Mouse (Mus musculus): ENCODE results near the gene Trpm4. TPM values are rescaled to one million over a fixed set of nuclear protein-coding genes. Genes with fewer than 3 reads are reported as not detected.

The Trpm4 gene
- polyA plus RNA-seq, 1 experiment from 2014 or later, result 7.3 TPM

DNA sequence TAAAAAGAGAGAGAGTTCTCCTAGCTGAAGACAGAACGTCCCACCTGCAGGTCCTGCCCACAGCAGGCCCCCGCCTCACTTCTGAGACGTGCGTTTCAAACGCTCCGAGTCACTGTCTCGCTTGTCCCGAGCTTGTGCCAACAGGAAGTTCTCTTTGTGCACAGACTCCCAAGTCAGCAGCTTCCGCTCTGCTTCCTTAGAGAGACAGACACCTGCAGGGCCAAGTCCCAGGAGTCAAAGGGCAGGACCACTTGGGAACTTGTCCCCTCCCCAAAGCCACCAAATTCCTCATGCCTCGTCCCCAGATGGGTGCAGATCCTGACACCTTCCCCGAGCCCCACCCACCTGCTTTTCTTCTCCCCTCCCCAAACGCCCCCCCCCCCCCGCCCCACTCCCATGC lies 28.7 kb downstream of the Trpm4 start:
- peak overlapping the region; percentile 55 for H3K9ac ChIP-seq
- WGBS, result 18% methylated on average over 11 of the region's 13 CpGs
- no peak for ATAC-seq (ENCODE audit: low FRiP score)
- peak overlapping the region; percentile 23 for H3K4me3 ChIP-seq
- H3K27ac ChIP-seq, result no peak overlapping the region
- H3K27me3 ChIP-seq, result 0 out of 2 replicates have a peak, but pooled peaks cover 7% of the 10 kb centered on the region
- H3K36me3 ChIP-seq, result no peaks in the 10 kb centered on the region
- H3K4me1 ChIP-seq (replicated peaks), result peaks cover 34% of the 10 kb centered on the region
- no peaks in the 10 kb centered on the region for H3K9me3 ChIP-seq
- H3K4me2 ChIP-seq, result peak overlapping the region; percentile 49

DNA sequence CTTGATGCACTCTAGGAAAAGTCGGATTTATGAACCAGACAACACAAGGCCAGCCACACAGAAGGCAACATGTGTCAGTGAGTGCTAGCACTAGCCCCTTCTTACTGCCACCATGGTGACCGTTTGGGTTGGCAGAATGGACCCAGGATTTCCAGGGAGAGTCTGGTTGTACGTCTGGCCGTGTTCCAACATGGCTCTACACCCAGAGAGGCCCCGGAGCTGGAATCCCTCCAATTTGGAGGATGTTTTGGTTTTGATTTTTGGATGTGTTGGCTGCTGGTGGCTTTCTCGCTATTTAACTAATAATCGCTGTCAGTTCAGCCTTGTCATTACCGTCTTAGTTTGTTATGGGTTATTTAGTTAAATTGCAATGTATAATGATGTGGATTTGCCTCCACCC lies 31.0 kb downstream of the Trpm4 start:
- peaks cover 25% of the 10 kb centered on the region for H3K4me1 ChIP-seq (replicated peaks)
- 0 out of 2 replicates have a peak, but pooled peaks cover 7% of the 10 kb centered on the region for H3K27me3 ChIP-seq
- WGBS, result 67% methylated on average over 8 of the region's 8 CpGs
- H3K9me3 ChIP-seq, result no peaks in the 10 kb centered on the region
- no peak for ATAC-seq (ENCODE audit: low FRiP score)
- no peak overlapping the region for H3K27ac ChIP-seq
- H3K9ac ChIP-seq, result no peak overlapping the region
- no peak overlapping the region for H3K4me3 ChIP-seq
- no peak overlapping the region for H3K4me2 ChIP-seq
- H3K36me3 ChIP-seq, result no peaks in the 10 kb centered on the region

DNA sequence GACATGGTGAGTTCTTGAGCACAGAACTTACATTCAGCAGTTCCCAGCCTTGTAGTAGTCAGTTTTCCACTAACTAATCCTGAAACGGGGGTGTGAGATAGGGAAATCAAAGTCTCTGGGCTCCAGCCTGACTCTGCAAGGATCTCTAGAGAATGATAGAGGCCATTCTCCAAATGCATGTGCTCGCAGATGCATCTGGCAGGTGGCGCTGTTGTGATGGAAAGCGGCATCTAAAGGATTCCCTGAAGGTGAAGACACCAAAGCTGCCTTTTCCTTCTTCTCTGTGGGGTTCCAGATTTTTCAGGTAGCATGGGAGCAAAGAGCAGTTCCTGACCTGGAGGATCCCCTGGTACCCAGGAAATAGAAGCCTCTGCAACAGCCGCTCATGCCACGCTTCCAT lies 33.3 kb downstream of the Trpm4 start:
- peak overlapping the region; percentile 29; the same call in 1 of the 2 replicates for H3K9ac ChIP-seq
- peaks cover 25% of the 10 kb centered on the region for H3K4me1 ChIP-seq (replicated peaks)
- 18% methylated on average over 6 of the region's 6 CpGs for WGBS
- no peak overlapping the region for H3K27ac ChIP-seq
- H3K27me3 ChIP-seq, result 0 out of 2 replicates have a peak, but pooled peaks cover 5% of the 10 kb centered on the region
- H3K4me2 ChIP-seq, result 0 out of 2 replicates have a peak overlapping the region, but pooled peaks have one; percentile 9
- ATAC-seq (ENCODE audit: low FRiP score), result no peak
- no peak overlapping the region for H3K4me3 ChIP-seq
- H3K9me3 ChIP-seq, result no peaks in the 10 kb centered on the region
- no peaks in the 10 kb centered on the region for H3K36me3 ChIP-seq

DNA sequence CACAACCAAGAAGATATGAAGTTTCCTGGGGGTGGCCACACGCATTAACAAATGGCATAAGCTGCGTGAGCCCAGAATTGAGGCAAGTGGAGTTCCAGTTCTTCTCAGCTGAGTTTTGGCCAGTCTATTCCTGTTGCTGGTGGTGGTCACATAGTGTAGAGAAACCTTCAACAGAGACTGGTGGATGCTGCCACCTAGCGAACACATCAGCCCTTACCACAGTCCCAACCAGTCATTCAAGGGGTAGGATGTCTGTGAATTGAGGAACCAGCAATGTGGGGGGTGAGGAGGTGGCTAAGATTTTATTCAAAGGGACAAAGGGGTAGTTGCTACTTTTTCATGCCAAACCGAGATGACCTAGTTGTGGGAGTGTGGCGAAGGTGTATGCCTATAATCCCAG lies 33.8 kb downstream of the Trpm4 start:
- no peaks in the 10 kb centered on the region for H3K9me3 ChIP-seq
- H3K9ac ChIP-seq, result no peak overlapping the region
- H3K27ac ChIP-seq, result no peak overlapping the region
- H3K4me2 ChIP-seq, result no peak overlapping the region
- 17% methylated on average over 5 of the region's 5 CpGs for WGBS
- H3K27me3 ChIP-seq, result 0 out of 2 replicates have a peak, but pooled peaks cover 5% of the 10 kb centered on the region
- peak; percentile 86 for ATAC-seq (ENCODE audit: low FRiP score)
- H3K4me3 ChIP-seq, result no peak overlapping the region
- peaks cover 19% of the 10 kb centered on the region for H3K4me1 ChIP-seq (replicated peaks)
- no peaks in the 10 kb centered on the region for H3K36me3 ChIP-seq

DNA sequence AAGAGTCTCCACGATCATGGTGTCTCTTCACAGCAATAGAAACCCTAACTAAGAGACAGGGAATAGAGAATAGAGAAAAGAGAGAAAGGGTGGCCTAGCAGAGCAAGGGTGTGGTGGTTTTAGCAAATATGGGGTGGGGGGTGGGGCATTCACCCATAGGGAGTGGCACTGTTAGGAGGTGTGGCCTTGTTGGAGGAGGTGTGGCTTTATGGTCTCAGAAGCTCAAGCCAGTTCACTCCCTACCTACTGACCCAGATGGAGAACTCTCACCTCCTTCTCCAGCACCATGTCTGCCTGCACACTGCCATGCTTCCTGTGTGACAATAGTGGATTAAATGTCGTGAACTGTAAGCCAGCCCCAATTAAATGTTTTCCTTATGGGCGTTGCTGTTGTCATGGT lies 36.0 kb downstream of the Trpm4 start:
- Histone ChIP-seq H3K9me3 (no peaks in the 10 kb centered on the region), H3K4me2 (no peak overlapping the region), H3K36me3 (no peaks in the 10 kb centered on the region), H3K4me1 (replicated peaks) (peaks cover 9% of the 10 kb centered on the region; the same call in 1 of the 2 replicates), H3K4me3 (no peak overlapping the region), H3K27me3 (0 out of 2 replicates have a peak, but pooled peaks cover 5% of the 10 kb centered on the region), H3K9ac (no peak overlapping the region), H3K27ac (no peak overlapping the region)
- WGBS, result 71% methylated on average over 3 of the region's 3 CpGs
- ATAC-seq (ENCODE audit: low FRiP score), result no peak

DNA sequence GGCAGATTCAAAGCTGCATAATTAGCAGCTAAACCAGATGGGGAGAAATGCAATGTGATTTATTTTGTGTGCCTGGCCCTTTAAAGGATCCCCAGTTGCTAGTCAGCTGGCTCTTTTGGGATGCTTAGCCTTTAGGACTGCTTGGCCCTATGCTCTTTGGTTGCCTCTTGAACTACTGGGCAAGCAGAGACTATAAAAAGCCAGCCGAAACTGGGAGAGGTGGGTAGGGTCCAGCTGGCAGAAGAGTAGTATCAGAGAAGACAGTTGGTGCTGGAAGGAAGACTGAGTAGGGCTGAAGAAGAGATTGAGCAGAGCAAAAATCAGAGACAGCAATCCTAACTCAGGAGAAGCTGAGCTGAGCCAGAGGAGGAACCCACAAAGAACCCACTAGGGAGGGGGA lies 37.0 kb downstream of the Trpm4 start:
- Histone ChIP-seq H3K9ac (peak overlapping the region; percentile 46; the same call in 1 of the 2 replicates), H3K4me3 (no peak overlapping the region), H3K36me3 (no peaks in the 10 kb centered on the region), H3K27ac (no peak overlapping the region), H3K9me3 (no peaks in the 10 kb centered on the region), H3K4me1 (replicated peaks) (peaks cover 9% of the 10 kb centered on the region; the same call in 1 of the 2 replicates), H3K27me3 (0 out of 2 replicates have a peak, but pooled peaks cover 5% of the 10 kb centered on the region), H3K4me2 (no peak overlapping the region)
- 75% methylated on average over 1 of the region's 1 CpGs for WGBS
- ATAC-seq (ENCODE audit: low FRiP score), result no peak

DNA sequence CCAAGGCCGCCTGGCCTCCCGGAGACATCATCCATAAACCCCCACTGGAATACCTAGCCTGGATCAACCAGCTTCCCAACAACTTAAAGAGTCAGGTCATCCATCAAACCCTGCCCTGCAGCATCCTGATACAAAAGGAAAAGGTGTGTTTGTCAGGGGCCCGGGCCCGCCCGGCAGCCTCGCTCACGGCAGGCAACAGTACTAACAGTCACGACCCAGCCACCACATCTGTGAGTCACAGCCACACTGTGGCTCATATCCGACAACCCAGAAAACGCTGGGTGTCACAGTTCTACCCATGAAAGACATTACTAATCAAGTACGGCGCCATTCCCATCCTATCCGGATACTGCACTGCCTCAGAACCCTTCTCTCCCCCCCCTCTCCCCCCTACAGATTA lies 47.1 kb downstream of the Trpm4 start:
- no peak overlapping the region for H3K9ac ChIP-seq
- ATAC-seq (ENCODE audit: low FRiP score), result no peak
- H3K27me3 ChIP-seq, result no peaks in the 10 kb centered on the region

DNA sequence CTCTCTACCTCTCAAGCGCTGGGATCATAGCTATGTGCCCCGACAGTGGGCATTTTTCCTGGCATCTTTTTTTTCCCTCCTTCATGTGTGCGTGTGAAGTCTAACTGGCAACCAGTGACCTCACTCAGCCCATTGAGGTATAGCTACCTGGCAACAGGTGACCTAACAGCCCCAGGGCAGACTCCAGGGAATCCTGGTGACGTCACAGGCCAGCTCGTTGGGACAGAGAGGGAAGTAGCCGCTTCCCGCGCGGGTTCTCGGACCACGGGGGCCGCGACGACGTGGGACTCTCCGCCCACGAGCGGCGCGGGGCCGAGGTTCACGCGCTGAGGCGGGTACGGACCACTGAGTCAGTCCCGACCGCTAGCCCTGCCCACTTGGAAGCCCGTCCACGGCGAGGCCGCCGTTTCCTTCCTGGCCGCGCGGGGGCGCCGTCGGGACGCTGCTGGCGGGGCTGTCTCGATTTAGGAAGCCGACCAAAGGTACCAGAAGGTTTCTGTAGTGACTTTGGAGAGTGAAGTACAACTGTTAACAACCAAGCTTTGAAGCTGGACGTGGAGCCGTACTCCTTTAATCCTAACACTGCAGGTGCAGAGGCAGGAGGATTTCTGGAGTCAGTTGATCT lies 56.3 kb downstream of the Trpm4 start, which contains the start of gene Slc6a21:
Gene Slc6a21, plus strand, starts transcription at position 378 of the 625 bp plus-strand sequence.
- H3K9me3 ChIP-seq, result no peaks in the 10 kb centered on the region
- H3K4me3 ChIP-seq, result peak within 1 kb of the TSS; percentile 35
- H3K9ac ChIP-seq, result no peak within 1 kb of the TSS
- peaks cover 4% of the 10 kb centered on the region; the same call in 1 of the 2 replicates for H3K4me1 ChIP-seq (replicated peaks)
- 9% methylated on average over 40 of the region's 44 CpGs for WGBS
- H3K36me3 ChIP-seq, result no peaks in the 10 kb centered on the region
- H3K4me2 ChIP-seq, result peak within 1 kb of the TSS; percentile 50
- H3K27ac ChIP-seq, result no peak within 1 kb of the TSS
- no peak for ATAC-seq (ENCODE audit: low FRiP score)
- H3K27me3 ChIP-seq, result peaks cover 14% of the 10 kb centered on the region

More for the DNA sequence above, 47.1 kb downstream of the Trpm4 start:
- WGBS, result 86% methylated on average over 13 of the region's 13 CpGs
- no peak overlapping the region for H3K4me2 ChIP-seq
- H3K4me1 ChIP-seq (replicated peaks), result no peaks in the 10 kb centered on the region
- no peaks in the 10 kb centered on the region for H3K9me3 ChIP-seq
- H3K27ac ChIP-seq, result no peak overlapping the region
- no peak overlapping the region for H3K4me3 ChIP-seq
- no peaks in the 10 kb centered on the region for H3K36me3 ChIP-seq

DNA sequence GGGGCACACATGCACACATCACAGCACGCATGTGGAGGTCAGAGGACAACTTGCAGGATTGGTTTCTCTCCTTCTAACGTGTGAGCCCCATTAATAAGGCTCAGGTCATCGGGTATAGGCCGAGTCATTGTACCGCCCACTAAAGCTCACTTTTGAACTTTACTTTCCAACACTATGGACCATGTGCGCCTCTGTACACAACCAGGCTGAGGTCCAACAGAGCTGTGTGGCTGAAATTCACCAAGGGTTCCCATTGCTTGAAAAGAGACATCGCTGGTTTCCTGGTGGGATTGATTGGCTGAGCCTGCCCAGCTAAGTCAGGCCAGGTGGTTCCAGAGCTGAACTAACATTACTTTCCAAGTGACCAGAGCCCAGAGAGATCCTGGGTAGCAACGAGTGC lies 59.9 kb downstream of the Trpm4 start:
- H3K4me1 ChIP-seq (replicated peaks), result peaks cover 4% of the 10 kb centered on the region; the same call in 1 of the 2 replicates
- no peak overlapping the region for H3K27ac ChIP-seq
- ATAC-seq (ENCODE audit: low FRiP score), result no peak
- no peaks in the 10 kb centered on the region for H3K36me3 ChIP-seq
- 88% methylated on average over 8 of the region's 8 CpGs for WGBS
- H3K4me2 ChIP-seq, result no peak overlapping the region
- peaks cover 8% of the 10 kb centered on the region for H3K27me3 ChIP-seq
- H3K9ac ChIP-seq, result no peak overlapping the region
- no peaks in the 10 kb centered on the region for H3K9me3 ChIP-seq
- no peak overlapping the region for H3K4me3 ChIP-seq

DNA sequence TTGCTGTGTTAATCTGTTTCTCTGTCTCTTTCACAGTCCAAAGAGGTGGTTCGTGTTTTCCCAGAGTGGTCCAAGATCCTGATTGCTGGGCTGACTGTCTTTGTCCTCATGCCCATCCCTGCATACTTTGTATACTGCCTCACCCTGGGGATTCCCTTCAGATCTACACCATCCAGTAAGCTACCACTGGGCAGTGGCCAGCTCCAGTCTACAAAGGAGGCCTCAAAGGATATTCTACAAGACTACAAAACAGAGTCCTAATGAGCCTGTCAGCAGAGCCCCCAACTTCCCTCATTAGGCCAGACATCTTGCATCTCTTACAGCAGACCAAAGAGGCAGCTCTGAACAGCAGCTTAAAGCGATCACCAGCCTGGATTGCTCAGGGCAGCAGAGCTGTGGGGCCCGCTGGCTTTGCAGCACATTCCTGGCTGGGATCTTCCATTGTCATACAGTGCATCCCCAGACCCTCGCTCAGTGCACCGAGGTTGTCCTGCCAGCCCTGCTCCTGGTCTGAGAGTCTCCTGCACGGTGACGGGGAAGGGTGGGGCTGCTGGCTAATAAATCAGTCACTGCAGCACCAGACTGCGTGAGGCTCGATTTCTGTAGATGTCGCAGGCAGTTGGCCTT lies 60.7 kb downstream of the Trpm4 start:
- ATAC-seq (ENCODE audit: low FRiP score), result no peak

DNA sequence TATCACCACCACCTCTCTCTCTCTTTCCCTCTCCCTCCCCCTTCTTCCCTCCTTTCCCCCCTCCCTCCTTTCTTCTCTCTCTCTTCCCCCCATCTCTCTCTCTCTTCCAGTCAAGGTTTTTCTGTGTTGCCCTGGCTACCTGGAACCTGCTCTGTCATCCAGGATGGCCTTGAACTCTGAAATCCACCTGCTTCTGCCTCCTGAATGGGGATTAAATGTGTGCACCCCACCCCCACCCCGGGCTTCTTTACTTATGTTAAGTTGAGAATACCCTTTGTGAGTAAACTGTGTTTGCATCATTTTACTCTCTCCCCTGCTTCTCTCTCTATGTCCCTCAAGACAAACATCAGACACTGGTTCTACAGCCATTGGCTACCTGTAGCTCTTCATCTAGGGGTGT lies 68.1 kb downstream of the Trpm4 start:
- Histone ChIP-seq H3K4me1 (replicated peaks) (0 out of 2 replicates have a peak, but pooled peaks cover 4% of the 10 kb centered on the region), H3K4me2 (no peak overlapping the region), H3K27me3 (peaks cover 11% of the 10 kb centered on the region; the same call in 1 of the 2 replicates), H3K36me3 (no peaks in the 10 kb centered on the region), H3K9me3 (no peaks in the 10 kb centered on the region), H3K27ac (no peak overlapping the region), H3K9ac (no peak overlapping the region), H3K4me3 (no peak overlapping the region)
- 79% methylated on average over 1 of the region's 1 CpGs for WGBS
- no peak for ATAC-seq (ENCODE audit: low FRiP score)

More for the DNA sequence above, 60.7 kb downstream of the Trpm4 start:
- Histone ChIP-seq H3K9me3 (no peaks in the 10 kb centered on the region), H3K36me3 (no peaks in the 10 kb centered on the region), H3K4me3 (no peak overlapping the region), H3K27me3 (peaks cover 14% of the 10 kb centered on the region), H3K27ac (no peak overlapping the region), H3K4me1 (replicated peaks) (peaks cover 6% of the 10 kb centered on the region; the same call in 1 of the 2 replicates), H3K4me2 (no peak overlapping the region), H3K9ac (no peak overlapping the region)
- 65% methylated on average over 10 of the region's 10 CpGs for WGBS

DNA sequence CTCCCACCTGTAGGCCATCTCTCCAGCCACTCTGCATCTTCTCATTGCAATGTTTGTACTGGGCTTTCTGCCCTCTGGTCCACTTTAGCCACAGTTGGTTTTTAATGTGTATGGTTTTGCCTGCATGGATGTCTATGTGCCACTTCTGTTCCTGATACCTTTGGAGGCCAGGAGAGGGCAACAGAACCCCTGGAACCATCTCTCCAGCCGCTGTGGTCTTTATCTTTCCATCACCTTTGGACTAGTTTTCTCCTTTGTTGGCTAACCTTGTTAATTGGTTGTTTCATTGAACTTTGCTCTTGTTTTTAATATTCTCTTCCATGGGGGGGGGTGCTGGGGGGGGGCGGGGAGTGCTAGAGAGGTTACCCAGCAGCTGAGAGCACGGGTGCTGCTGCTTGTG lies 69.2 kb downstream of the Trpm4 start:
- ATAC-seq (ENCODE audit: low FRiP score), result no peak
- peaks cover 19% of the 10 kb centered on the region for H3K27me3 ChIP-seq
- WGBS, result 74% methylated on average over 3 of the region's 3 CpGs

More for the DNA sequence above, 69.2 kb downstream of the Trpm4 start:
- Histone ChIP-seq H3K9me3 (no peaks in the 10 kb centered on the region), H3K27ac (no peak overlapping the region), H3K4me2 (no peak overlapping the region), H3K36me3 (no peaks in the 10 kb centered on the region), H3K4me1 (replicated peaks) (0 out of 2 replicates have a peak, but pooled peaks cover 4% of the 10 kb centered on the region), H3K4me3 (no peak overlapping the region), H3K9ac (no peak overlapping the region)

Measured in hindbrain, embryonic 13.5 days (tissue).